Mouse (Mus musculus): ENCODE data around the gene Nfatc2.

Nfatc2 gene

DNA sequence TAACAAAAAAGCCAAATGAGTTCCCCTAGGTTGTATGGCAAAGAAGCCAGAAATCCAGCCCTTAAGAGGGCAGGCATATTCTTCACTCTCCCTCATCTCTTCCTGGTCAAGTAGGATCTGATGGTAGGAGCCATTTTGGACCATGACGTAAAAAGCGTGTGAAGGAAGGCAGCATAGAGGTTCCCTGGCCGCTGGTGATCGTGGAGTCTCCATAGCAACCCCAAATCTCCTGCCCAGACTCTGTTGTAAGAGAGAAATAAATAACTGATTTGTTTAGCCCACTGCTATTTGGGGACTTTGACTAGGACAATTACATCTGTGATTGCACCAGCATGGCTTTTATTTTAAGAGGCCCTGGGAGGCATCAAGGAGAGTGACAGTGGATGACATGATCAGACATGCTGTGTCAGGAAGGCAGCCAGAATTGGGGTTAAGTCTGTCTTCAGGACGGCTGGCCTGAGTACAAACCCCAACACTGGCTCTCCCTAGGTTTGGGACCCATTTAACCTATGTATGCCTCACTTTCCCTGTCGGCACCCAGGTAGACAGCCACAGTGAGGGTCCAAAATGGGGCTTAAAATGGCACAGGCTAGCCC is 8.3 kb upstream of the Nfatc2 start:
- in situ Hi-C loops (cut with MboI), result no loop called here

DNA sequence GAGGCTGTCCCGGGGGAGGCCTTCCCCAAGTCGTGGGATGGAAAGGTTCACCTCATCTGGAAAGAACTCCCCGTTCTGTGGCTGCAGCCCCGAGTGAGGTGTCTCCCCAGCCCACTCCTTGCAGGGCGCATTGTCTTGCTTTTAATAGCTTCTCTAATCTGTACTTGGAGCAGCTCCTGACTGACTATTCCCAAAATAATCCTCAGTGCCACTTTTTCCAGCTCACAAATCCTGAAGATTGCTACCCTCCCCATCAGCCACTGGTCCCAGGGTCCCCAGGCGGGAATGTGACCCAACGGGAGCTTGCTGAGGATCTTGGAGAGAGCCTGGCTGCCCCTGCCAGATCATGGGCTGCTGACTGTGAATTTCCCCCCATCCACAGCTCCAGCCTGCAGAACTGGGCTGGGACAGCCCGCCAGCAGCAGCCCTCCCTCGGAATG is 6.7 kb upstream of the Nfatc2 start:
- in situ Hi-C loops (cut with MboI), result no loop called here

DNA sequence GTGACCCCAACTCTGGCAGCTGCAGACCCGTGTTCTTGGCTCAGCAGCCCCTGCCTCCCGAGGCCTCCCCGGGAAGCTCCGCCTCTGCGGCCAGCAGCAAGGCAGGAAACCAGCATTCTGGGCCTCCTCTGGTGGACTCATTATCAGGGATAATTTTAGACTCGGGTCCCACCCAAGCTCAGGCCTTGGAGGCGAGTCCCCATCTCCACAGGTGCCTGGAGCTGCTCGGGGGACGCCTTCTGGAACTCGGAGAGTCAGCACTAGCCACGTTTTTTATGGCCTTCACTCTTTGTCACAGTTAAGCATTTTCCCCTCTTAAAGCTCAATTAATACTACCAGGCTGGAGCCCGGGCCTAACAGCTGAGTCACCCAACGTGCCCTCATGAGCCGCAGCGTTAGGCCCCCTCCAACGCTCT is 3.2 kb upstream of the Nfatc2 start:
- in situ Hi-C loops (cut with MboI), result no loop called here

DNA sequence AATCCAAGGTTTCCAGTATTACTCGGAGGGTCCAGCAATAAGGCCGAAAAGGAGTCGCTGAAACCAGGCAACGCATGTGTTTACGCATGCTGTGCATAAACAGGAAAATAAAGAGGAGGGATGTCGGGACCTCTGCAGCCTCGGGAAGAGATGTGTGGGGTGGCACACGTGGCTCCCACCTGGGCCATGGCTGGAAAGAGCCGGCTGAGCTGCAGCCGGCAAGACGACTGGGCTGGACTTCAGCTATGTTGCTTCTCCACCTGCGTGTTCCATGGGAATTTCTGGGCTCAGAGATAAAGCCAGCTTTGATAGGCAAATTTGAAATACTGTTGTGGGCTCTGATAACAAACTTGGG is 907 bp upstream of the Nfatc2 start:
- in situ Hi-C loops (cut with MboI), result no loop called here

DNA sequence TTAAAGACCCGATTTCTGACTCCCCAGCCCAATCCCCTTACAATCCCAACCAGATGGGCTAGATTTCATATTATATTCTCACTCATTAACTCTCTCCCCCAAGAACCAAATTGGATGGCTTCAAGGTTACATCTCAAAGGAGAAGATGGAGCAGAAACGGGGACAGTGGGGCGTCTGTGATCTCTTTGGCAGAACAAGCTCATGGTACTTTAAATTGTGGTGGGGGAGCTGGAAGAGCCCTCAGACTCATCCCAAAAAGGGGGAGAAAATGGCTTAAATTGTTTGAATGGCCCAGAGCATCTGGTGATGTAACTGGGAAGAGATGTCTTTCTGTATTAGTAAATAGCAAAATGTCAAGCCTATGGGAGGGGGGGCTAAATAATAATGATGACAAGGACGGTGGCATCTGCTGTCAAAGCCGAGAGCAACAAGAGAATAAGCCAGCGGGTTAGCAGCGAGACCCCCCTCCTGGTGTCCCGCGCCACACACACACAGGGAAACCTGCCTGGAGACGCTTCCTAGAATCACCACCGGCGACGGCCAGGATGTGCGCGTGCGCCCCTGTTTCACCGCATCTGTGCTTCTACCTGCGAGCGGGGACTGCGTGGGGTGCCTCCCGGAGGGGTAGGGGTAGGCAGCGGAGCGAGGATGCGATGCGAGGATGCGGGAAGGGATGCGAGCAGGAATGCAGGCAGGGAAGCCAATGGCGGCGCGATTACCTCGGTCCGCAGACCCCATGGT is 537 bp downstream of the Nfatc2 start:
- in situ Hi-C loops (cut with MboI), result no loop called here

DNA sequence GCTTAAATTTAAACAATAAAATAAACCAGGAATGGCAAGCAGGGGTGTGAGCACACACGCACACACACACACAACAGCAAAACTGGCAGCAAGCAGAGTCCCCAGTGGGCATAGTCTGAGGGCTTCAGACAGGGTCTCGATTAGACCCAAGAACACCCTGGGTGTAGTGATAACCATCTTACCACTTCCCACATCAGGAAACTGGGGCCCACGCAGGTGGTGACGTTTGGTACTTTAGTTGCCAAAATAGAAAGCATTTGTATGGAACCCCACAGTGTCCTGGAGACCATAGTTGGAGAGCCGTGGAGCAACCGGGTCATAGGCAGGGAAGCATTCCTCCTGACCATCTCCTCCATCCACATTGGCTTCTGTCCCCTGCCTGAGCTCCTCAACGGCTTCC is 5.8 kb downstream of the Nfatc2 start:
- in situ Hi-C loops (cut with MboI), result no loop called here

DNA sequence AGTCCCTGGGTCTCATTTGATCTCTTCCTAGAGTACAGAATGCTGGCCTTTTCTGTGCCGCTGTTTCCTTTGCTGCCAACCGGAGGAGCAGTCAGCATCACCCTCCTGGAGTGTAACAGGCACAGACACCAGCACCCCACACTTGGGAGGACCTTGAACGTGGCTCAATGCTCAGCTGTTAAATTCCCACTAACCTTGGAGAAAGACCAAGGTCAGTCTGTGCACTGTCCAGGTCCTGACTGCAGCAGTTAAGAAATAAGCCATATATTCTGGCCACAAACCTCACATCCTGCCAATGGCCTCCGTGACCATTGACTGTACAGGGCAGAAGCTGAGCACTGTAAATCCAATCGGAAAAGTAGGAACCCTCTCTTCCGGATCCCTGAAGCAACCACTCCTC is 7.8 kb downstream of the Nfatc2 start:
- in situ Hi-C loops (cut with MboI), result no loop called here

DNA sequence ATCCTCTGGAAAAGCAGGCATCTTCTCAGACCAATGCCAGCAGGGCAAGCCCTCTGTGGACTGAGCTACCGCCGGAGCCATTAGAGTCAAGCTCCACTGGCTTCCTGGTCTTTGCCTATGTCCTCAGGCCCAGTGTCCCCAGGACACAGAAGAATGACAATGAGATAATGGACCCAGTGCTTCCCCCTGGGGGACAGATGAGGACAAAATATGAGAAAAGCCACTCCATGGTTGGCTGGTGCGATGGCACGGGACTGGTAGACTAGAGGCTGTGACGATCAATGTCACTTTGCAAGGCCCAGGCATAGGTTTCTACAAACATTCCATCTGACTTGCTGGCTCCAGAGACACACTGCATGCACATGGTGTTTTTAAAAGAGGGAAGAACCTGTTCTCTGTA is 8.5 kb downstream of the Nfatc2 start:
- in situ Hi-C loops (cut with MboI), result no loop called here

DNA sequence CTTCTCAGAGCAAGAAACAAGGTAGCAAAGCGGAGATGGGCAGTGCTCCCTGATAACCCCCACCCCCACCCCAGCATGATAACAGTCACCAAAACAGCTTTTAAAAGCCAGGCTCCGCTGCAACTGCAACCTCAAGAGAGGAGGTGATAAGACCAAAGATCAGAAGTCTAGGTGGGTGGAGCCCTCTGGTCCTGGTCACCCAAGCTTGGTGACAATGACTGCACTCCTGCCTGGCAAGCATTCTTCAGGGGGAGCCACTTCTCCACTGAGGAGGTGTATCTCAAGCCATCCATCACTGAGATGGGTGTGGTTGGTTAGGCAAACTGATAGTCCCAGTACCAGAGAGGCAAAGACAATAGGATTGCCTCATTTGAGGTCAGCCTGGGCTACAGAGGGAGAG is 10.4 kb downstream of the Nfatc2 start:
- in situ Hi-C loops (cut with MboI), result no loop called here

DNA sequence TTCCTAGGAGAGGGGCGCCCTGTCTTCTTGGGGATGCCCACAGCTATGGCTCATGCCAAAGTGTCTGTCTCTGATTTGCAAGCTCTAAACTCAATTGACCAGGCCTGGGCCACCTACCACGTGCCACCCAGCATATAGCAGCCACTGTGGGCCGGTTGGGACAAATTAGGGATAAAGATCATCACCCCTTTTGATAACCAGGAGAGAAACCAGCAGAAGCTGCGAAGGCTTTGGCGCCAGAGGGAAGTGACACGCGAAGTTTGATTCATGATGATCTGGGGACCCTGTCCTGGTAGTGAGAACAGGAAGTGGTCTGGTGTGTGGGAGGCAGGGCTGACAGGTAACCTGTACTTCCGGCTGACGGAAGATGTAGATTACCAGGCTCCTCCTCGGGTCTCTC is 10.9 kb downstream of the Nfatc2 start:
- in situ Hi-C loops (cut with MboI), result no loop called here

DNA sequence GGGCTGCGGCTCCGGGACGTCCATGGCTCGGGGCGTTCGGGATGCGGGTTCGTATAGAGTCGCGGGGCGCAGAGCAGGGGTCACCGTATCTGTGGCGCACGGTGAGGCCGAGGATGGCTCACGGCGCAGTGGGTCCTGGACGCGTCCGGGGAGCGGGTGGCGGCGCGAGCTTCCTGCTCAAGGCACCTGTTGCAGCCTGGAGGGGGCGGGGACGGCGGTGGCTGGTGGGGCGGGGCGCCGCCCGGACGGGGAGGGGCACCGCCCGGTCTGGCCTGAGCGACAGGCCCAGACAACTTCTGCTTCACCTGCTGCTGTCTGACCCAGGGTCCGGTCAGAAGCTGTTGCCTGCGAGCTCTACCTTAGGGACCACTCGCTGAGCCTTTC is 11.3 kb downstream of the Nfatc2 start:
- in situ Hi-C loops (cut with MboI), result no loop called here

DNA sequence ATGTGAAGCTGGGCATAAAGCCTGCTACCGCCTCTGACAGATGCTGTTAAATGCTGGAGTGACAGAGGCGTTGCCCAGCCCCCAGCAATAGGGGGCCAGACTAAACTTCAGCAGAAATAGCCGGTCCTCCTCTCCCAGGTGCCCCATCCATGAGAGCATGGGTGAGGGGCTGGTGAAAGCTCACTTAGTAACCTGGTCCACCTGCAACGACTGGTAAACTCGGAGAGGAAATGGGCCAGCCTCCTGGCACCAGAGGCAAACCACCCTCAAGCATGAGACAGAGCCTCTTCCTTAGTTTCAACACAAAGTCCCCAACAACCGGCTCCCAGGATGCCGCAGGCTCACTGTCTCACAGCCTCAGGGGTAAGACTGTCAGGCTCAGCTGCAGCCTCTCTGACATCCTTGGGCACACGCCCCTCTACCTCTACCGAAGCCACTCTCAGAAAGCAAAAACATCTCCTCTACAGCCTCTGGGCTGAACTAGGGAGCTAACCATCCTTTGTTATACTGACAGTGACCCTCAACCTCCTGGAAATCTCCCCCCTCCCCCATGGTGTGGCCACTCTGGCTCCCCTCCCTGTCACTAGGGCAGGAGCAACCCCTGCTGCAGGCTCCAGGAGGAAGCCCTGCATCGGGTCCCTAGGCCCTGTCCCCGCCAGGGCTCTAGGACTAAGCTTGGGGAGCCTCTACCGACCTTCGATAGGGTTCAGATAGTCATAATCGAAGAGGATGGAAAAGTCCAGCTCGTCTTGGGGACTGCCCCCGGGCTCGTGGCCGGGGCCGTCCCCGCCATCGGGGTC is 11.9 kb downstream of the Nfatc2 start:
- in situ Hi-C loops (cut with MboI), result no loop called here

DNA sequence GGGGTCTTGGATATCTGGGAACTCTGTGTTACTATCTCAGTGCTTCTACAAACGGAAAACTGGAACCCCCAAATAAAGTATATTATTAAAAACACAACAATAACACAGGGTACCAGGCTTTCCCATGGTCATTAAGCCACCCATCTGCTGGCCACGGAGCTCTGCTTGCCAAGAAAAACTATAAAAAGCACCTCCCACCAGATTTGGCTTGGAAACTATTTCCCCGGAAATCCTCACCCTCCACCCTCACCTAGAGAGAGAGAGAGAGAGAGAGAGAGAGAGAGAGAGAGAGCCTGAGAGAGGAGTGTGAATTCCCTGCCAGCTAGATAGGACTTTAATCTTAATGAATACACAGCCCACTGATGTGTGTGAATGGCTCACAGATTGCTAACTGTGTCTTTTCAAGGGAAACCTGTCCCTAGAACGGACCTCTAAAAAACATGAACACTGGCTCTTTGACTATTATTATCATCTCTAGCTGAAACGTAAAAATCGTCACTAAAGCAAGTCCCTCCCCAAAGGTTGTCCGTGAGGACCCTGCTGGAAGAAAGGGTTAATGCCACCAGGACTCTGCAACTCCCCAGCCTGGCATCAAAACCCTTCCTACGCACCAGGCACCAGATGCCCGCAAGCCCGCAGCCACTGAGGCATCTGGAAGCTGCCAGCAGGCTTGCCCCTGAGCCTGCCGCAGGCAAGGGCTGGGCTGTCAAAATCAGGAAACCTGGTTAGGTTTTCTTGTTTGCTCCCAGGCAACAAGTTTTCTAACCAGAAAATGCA is 12.7 kb downstream of the Nfatc2 start:
- in situ Hi-C loops (cut with MboI), result no loop called here

DNA sequence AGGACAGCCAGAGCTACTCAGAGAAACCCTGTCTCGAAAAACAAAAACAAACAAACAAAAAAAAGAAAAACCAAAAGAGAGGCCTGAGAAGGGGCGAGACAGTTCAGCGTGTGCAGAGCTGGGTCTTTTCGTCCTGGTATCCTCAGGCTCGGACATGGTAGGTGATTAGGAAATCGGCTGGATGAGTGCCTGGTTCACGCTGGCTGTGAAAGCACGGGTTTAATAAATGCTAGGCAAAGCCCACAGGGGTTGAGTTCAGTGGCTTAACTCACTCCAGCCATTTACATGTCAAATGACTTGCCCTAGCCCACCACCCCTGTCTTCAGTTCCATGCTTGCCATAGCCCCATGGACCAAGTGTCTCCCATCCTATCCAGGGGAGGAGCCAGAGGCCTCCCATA is 14.3 kb downstream of the Nfatc2 start:
- in situ Hi-C loops (cut with MboI), result no loop called here

DNA sequence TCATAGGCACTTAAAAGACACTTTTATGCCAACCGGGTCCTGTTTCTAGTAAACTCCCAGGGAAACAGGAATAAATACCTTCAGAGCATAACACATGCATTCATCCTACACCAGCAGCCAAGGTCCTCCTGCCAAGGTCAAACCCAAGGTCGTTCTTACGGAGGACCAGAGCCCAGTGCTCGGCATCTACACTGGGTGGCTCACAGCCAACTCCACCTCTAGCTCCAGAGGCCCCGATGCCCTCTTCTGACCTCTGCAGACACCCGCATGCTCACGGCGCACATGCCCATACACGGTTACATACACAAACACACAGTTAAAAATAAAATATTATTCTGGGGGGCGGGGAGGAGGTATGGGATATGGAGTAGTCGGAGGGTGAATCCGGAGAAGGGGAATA is 14.9 kb downstream of the Nfatc2 start:
- in situ Hi-C loops (cut with MboI), result no loop called here

DNA sequence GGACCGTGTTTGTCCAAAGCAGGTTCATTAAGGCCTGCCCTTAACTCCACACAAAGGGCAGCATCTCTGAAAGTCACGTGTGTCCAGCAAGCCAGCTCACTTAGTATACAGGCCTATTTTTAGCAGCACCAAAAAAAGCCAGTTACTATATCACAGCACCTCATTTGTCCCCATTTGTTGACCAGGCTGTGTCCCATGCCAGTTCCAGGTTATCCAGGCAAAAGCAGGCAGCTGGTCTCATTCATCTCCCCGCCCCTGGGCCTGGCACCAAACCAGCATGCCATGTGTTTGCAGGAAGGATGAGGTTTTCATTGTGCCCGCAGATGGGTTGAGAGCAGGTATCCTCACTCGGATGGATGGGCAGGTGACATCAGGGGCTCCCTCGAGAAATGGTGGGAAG is 16.6 kb downstream of the Nfatc2 start:
- in situ Hi-C loops (cut with MboI), result no loop called here

DNA sequence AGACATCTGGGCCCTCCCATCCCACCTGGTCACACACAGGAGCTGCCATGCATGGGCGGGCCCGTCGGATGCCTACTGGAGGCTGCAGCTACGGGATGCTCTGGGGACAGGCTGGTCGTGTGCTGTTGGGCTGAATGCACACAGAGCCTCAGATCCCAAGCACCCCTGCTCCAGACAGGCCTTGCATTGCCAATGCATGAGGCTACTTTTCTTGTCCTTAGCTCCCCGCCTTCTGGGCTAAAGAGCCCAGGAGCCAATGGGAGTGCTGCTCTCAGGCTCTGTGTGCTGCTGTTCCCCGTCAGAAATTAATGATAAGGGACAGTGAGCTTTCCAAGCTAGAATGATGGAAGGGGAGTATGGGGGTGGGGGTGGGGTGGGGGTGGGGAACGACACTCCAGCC is 17.0 kb downstream of the Nfatc2 start:
- in situ Hi-C loops (cut with MboI), result no loop called here

DNA sequence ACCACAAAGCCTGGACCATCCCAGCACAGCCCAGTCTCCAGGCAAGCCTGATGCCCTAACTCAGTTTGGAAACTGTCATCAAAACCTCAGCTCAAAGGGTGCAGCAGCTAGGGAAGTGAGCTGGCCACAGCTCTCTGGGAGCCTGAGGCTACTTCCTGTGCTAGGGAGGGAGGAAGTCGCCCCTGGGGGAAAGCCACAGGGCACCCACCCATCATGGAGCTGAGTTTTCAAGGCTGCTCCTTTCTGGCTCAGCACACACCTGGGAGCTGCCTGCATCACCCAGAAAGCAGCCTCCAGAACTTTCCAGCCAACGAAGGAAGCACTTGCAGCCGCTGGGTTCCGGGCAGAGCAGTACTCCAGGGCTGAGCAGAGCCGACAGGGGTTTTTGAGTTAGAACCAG is 18.4 kb downstream of the Nfatc2 start:
- in situ Hi-C loops (cut with MboI), result no loop called here

DNA sequence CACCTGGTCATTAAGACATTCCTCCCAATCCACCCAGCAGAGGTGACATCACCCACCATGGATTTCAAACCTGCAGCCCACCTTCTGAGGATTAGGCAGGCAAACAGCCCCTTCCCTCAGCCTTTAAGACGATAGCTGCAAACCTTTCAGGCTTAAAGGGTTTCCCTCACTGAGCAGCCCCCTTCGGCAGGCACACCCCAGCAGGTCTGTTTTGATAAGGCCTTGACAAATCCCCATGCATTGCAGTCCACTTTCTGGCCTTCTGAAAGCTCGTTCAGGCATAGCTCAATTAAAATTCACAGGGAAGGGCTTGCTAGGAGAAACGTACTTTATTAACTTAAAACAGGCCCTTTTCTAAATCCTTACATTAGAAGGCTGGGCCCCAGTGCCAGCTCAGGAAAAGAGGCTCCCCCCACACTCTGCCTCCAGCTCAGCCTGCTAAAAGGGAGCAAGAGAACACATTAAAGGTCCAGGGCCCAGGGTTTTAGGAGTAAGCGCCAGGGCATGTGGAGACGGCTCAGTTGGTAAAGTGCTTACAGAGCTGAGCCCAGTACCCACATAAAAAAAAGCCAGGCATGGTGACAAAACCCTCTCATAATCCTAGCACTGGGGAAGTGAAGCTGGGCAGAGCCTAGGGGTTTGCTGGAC is 20.1 kb downstream of the Nfatc2 start:
- in situ Hi-C loops (cut with MboI), result no loop called here

DNA sequence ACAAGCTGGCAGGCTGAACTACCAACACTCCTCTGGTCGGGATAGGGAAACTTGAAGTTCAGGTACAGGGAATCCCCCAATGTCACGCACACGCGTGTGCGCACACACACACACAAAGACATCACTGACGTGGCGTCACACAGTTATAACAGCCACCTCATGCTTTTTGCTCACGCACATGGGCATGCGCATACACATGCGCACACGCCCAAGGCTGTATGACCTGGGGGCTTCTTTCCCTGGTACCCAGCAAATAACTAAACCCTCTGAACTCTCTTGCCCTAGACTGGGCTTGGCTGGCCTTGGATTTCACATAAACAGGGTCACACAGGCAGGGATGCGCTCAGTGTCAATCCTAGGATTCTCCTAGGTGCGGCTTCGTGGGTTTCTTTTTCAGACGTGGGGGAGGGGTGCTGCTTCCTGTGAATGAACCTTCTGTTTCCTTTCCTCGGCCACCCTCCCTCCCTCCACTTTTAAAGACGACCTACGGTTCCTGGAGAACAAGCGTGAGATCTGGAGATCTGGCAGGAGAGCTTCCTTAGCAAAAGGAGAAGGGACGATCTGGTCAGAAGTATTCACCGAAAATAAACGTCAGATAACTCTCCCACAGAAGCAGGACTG is 21.1 kb downstream of the Nfatc2 start:
- in situ Hi-C loops (cut with MboI), result no loop called here

DNA sequence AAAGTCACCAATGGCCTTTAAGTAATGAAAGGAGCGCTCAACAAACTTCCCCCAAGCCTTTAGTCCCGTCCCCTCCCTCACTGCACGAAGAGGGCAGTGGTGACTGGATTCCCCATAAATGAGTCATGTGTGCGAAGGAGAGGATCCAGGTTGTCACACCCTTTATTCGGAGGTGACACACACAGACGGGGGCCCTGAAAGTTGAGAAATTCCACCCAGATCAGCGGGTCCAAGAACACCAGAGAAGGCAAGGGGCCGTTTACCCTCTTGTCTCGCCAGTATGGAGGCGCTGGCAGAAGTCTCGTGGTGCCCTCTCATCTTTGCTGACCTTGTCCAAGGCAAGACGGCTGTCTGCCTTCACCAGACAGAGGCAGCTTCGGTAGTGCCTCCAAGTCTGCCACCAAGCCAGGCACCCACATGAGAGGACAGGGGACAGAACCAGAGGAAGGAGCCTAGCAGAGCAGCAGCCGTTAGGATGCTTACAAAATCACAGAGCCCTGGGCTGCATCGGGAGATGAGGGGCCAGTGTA is 21.8 kb downstream of the Nfatc2 start:
- in situ Hi-C loops (cut with MboI), result no loop called here

Measured in mature B cell (primary cell).